Mouse (Mus musculus) urinary bladder, postnatal 4 days (tissue): ENCODE results near the gene Bcl6b.

Experiments
- DNase-seq, 2 experiments: peaks; one replicate each; pipeline ENCODE4 v3.0.0; 2021 to 2022; ENCODE audit warnings: low spot score in 2 of 2

Bcl6b gene

GRCm38 (mm10) chr11:70212896-70213295 is 16.7 kb downstream of the Bcl6b start:
- peak in 1 of 2 experiments; percentile 73 for DNase-seq

GRCm38 (mm10) chr11:70212423-70212822 is 17.2 kb downstream of the Bcl6b start, which contains the start of gene Slc16a11:
Gene Slc16a11, plus strand, starts transcription at chr11:70212752.
- no peak for DNase-seq

GRCm38 (mm10) chr11:70211972-70212371 is 17.6 kb downstream of the Bcl6b start:
- DNase-seq: no peak

GRCm38 (mm10) chr11:70210681-70211080 is 18.9 kb downstream of the Bcl6b start:
- DNase-seq: no peak

GRCm38 (mm10) chr11:70208778-70209388 is 20.7 kb downstream of the Bcl6b start:
- DNase-seq: no peak

- no peak for DNase-seq
These were observed 22.3 kb downstream of the Bcl6b start for GRCm38 (mm10) chr11:70207283-70207682.

- DNase-seq: no peak
These were observed 22.8 kb downstream of the Bcl6b start for GRCm38 (mm10) chr11:70206801-70207200.

- DNase-seq: peak; percentile 72 to 86
These were observed 27.9 kb downstream of the Bcl6b start for GRCm38 (mm10) chr11:70201691-70202090.

- DNase-seq: no peak
These were observed 29.5 kb downstream of the Bcl6b start for GRCm38 (mm10) chr11:70200036-70200608.

- no peak for DNase-seq
These were observed 30.5 kb downstream of the Bcl6b start for GRCm38 (mm10) chr11:70199107-70199506.

- DNase-seq: no peak
These were observed 31.3 kb downstream of the Bcl6b start for GRCm38 (mm10) chr11:70198332-70198731.

GRCm38 (mm10) chr11:70193354-70194285 is 36.0 kb downstream of the Bcl6b start:
- DNase-seq: no peak

- DNase-seq: no peak
These were observed 37.4 kb downstream of the Bcl6b start for GRCm38 (mm10) chr11:70192157-70192556.

- no peak for DNase-seq
These were observed 38.4 kb downstream of the Bcl6b start for GRCm38 (mm10) chr11:70191188-70191587.

GRCm38 (mm10) chr11:70189319-70190134 is 40.1 kb downstream of the Bcl6b start:
- DNase-seq: no peak

- no peak for DNase-seq
These were observed 44.5 kb downstream of the Bcl6b start for GRCm38 (mm10) chr11:70185120-70185519.

- no peak for DNase-seq
These were observed 49.1 kb downstream of the Bcl6b start for GRCm38 (mm10) chr11:70180496-70180895.

GRCm38 (mm10) chr11:70179401-70179800 is 50.2 kb downstream of the Bcl6b start:
- no peak for DNase-seq

GRCm38 (mm10) chr11:70178756-70179155 is 50.8 kb downstream of the Bcl6b start:
- DNase-seq: peak in 1 of 2 experiments; percentile 35

- no peak for DNase-seq
These were observed 51.3 kb downstream of the Bcl6b start for GRCm38 (mm10) chr11:70178311-70178710.

GRCm38 (mm10) chr11:70177647-70178046 is 52.0 kb downstream of the Bcl6b start:
- DNase-seq: no peak

GRCm38 (mm10) chr11:70174491-70174890 is 55.1 kb downstream of the Bcl6b start:
- DNase-seq: no peak
